Mouse (Mus musculus) CD4-positive helper T cell, adult 2 months (primary cell): ENCODE data around the gene Cnot10.

Experiments
- DNase-seq: peaks from one replicate; pipeline ENCODE4 v3.0.0-alpha.2; 2012; ENCODE audit warnings: low read depth, missing footprints, low spot score

Cnot10 gene

DNA sequence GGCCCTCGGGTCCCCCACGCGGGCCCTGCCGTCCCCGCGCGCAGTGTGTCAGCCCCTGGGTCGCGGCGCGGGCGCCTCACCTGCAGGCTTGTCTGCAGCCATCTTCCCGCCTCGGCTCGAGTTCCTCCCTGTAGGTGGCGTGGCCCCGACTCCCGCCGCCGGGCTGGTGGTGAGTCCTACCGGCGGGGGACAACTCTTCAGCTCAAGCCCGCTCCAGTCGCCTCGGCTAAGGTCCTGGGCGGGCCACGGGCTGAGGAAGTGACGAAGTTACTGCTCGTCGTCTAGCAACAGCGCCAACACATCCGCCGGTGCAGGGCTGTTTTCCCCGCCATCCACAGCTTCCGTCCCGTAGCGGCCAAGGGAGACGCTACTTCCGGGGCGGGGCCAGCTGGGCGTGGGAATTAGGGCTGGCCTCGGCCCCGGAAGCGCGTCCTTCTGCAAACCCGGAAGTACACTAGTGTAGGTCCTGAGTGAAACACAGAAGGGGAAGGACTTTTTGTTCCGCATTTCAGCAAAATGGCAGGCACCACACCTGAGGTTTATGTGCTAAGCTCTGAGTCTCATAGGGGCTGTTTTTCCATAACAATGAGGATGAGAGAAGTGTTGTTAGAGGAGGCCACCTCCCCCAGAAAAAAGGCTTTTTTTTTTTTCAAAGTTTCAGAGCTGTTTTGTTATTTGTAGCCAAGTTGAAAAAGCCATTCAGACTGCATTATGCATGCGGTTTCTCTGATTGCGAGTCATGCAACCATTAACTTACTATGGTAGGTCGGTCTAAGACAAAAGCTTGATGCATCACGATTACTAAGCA is at the start of gene Cnot10:
TSS of gene Cnot10 (minus strand) at position 346 of the 808 bp plus-strand sequence.
- DNase-seq = peak; percentile 100

DNA sequence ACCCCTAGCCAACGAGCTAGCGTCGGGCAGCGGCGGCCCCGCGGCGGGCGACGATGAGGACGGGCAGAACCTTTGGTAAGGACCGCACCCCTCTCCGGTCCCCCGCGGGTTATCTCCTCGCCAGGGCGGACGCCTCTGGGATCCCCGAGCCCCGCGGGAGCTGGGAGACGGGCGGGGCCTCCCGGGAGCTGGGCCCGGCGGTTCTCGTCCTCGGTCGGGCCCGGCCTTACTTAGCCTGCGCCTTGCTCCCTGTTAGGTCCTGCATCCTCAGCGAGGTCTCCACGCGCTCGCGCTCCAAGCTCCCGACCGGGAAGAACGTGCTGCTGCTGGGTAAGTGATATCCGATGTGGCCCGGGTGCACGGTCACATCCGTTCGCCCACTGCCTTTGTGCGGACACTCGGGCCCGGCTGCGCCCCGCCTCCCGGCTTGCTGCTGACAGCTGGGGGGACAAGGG is 49.0 kb upstream of the Cnot10 start:
- no peak for DNase-seq

DNA sequence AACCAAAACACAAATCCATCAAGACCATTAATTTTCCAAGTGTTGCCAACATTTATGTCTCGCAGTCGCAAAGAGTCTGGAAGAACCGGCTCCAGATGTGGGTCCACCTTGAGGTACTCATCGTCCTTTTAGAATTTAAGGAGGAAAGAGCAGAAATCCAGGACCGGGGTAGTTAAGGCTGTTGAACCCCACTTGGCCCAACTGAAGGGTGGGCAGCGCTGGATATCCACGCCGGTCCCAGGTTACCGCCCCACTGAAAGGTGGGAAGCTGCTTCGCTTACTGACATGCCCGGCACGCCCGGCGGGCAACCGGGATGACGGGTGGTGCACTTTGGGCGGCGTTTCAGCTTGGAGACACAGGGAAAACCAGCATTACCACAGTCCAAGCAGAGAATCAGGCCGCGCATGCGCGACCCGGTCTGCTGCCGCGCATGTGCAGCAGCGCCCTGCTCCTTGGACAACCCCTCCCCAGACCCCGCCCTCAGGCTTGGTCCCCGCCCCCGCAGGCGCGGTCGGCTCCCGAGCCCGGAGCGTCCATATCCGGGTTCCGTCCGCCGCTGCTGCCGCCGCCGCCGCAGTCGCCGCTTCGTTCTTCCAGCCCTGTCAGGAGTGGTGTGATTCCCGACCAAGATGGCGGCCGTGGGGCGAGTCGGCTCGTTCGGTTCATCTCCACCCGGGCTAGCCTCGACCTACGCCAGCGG is 48.4 kb upstream of the Cnot10 start, which contains the start of gene Dync1li1:
TSS of gene Dync1li1 (plus strand) at position 539 of the 701 bp plus-strand sequence.
- DNase-seq = peak; percentile 95

DNA sequence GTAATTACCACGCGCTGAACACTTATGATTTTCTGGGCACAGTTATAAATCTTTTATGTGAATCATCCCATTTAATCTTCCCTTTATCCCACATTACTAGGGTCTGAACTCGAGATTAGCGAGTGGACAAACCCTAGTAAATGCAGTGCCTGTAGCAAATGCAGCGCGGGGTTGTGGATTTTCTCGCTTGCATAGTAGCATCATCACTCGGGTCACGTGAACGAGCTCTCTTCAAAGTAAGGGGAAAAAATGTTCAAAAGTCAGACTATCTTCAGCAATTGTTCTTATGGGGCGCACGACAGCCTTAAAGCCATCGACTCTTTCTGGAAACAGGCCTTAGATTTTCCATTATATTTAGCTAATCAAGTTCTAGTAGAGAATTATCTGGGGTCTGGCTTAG is 47.7 kb upstream of the Cnot10 start:
- DNase-seq = no peak

DNA sequence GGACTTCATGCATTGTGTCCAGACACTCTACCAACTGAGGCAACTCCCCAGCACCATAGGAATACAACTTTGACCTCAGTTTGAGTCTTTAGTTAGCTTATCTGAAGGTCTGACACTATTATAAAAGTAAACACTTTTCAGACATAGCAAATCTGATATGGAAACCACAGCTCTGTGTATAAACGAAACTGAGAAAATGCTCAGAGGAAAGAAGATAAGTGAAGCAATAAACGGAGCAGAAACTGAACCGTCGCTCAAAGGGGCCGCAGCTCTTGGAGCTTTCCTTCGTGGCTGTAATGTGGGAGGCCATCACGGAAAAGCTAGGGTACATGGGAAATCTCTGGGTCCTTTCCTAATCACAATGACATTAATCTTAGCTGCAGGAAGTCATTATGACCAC is 46.3 kb upstream of the Cnot10 start:
- peak; percentile 26 for DNase-seq

DNA sequence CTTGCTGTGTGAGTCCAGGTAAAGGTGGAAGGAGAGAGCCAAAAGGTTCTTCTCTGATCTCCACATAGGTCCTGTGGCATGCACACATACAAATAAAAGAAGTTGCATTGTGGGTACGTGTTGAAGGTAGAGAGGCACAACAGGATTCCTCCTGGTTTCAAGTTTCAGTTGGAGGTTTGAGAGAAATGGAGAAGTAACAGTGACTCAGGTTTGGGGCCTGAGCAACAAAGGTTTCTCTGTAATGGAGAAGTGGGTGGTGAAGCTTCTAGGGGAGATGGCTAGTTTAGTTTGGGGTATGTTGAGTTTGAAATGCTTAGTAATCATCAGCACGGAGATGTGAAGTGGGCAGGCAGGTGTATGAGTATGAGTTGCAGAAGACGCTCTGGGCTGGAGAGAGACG is 42.2 kb upstream of the Cnot10 start:
- no peak for DNase-seq

DNA sequence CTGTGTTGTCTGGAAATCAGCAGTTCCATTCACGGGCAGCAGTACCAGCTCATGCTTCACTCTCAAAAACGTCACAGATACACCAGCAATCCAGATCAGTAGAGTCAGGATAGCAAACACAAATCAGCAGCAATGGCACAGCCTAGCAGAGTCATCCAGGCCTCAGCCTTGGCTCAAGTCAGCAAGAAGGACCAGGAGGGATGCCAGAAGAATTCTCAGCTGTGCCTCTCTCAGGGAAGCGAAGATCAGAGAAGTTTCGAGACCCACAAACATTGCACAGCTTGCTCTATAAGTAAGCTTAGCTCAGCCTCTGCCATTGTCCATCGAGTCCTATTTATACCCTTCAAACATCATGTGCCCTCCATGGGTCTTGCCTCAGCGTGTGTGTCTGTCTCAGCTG is 40.5 kb upstream of the Cnot10 start:
- DNase-seq = no peak

DNA sequence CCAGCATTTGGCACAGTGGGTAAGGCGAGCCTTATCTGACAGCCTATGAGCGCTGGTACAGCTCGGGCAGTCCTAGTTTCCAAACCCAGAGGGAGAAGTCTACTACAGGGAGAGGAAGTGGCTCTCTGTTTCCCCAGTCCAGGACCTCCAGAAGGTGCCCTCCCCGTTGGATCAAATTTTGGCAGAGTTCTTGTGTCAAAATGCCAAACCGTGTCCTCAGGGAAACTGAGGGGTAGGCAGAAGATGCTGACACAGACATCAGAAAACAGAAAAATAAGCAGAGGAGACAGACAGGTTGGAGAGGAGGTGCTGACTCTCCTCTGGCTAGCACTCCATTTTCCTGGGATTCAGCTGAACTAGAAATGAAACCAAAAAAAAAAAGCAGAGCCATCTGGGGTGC is 40.0 kb upstream of the Cnot10 start:
- DNase-seq = no peak

DNA sequence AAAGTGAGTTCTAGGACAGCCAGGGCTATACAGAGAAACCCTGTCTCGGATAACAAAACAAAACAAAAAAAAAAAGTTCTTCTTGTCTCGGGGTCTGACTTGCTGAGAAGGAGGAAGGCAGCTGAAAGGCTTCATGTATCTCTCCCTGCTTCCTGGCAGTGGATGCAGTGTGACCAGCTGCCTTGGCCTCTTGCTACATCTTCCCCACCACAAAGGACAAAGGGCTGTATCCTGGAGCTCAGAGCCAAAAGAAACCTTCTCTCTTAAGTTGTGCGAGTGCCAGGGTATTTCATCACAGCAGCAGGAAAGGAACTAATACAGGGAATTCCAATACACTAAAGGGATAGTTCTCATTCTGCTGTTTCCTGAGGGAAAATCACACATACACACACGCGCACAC is 38.6 kb upstream of the Cnot10 start:
- DNase-seq = no peak

DNA sequence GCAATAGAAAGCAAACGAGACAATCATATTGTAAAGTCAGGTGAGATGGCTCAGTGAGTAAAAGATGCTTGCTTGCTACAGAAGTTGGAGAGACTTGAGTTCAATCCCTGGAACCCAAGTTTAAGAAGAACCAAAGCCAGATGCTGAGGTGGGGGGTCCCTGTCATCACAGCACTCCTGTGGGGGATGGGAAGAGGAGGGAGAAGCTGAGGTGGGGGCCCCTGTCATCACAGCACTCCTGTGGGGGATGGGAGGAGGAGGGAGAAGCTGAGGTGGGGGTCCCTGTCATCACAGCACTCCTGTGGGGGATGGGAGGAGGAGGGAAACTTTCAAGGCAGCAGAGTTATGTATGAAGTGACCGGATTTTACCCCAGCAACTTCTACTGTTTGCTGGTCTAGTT is 33.6 kb upstream of the Cnot10 start:
- DNase-seq = no peak

DNA sequence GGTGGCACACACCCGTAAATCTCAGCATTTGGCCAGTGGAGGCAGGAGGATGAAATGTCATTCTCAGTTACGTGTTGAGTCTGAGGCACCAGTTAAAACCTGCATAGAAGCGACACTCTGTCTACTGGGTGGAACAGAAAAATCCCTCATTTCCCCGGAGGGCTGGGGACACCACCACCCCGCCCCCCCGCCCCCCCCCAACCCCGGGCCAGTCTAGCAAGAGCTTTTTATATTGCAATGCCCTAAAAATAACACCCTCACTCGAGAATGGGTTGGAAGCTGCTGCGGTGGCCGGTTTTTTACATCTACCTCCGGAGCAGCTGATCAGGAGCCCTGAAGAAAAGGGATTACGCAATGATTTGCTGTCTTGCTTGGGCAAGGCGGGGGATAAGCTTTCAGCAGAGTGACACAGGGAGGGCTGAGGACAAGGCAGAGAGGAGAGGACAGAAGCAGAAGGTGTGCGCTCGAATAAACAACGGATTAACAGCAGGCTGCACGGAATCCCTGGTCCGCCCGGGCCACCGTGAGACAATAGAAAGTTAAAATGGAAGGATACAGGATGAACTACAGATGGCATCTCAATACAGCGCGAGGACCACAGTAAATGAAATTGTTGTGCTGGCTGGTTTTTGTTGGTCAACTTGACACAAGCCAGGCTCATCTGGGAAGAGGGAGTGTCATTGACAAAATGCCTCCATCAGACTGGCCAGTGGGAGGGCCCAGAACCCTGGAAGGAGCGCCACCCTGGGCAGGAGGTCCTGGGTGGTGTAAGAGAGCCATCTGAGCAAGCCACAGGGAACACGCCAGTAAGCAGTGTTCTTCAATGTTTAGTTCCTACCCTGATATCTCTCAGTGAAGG is 32.9 kb upstream of the Cnot10 start:
- DNase-seq = no peak

DNA sequence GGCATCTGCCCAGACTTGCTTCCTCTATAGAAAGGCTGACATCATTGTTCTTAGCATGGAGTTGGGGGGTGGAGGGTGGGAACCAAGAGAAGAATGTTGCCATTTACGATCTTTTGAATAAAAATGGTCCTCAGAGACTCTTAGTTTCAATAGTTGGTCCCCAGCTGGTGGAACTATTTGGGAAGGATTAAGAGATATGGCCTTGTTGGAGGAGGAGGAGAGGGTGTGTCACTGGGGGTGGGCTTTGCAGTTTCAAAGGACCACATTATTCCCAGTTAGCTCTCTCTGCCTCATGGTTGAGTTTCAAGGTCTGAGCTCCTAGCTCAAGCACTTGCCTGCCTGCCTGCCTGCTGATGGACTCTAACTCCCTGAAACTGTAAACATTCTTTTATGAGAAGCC is 32.0 kb upstream of the Cnot10 start:
- no peak for DNase-seq

DNA sequence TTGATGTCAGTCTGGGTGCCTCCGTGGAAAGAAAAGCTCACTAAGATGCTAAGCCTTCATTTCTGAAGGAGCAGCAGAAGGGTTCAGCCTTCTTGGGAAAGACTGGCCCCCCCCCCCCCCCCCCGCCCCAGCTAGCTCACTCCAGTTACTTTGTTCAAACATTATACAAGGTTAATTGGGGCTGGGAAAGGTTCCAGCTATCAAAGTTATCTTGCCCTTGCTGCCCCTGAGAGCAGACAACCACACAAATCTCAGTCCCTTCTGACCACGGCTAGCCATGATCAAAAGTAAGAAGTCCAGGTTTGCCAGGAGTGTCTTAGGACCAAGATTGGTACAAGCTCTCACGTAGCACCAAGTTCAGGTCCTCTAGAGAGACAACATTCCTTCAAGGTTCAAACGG is 29.0 kb upstream of the Cnot10 start:
- no peak for DNase-seq

DNA sequence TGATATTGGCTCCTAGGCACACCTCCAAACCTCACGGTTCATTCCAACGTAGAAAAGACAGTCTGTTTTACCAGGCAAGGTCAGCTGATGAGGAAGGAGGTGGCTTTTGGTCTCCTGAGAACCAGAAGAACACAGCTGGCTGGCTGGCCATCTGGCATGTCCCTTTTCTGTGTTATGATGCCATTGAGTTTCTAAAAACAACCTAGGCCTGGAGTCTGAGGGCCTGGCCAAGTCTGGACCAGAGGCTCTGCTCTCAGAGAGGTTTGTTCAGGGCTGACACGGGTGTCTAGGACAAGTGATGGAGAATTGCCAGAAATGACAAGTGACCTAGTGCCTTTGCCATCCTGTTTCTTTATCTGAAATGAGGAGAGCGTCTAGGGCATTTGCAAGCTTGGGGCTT is 28.1 kb upstream of the Cnot10 start:
- no peak for DNase-seq

DNA sequence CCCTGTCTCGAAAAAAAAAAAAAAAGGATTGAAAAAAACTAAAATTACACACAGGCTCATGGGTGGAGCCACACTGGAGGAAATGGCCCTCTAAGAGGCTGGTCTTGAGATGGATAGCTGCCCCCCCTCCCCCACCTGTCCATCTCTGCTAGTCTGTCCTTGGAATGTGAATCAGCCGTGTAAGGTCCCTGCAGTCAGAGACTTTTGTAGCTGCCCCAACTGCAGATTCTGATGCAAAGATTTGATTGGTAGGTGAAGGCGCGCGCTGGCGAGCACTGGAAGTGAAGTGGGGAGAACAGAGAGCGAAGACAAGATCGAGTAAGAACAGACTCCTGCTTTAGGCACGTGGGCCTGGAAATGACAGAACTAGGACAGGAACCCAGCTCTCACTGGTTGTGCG is 26.9 kb upstream of the Cnot10 start:
- no peak for DNase-seq

DNA sequence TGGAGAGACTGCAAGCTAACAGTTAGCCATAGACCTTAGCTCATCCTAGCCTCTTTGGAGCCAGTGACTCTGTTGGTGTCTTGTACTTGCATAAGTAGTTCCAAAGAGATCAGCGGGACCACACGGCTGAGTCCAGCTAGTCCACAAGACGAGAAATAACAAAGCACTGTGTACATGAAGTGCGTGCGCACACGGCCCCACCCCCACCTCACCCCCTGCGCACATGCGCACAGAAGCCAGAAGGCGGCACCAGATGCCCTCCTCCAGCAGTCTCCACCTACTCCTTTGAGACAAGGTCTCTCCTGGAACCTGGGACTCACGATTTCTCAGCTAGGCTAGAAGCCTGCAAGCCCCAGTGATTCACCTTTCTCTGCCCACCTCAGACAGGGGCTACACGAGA is 23.8 kb upstream of the Cnot10 start:
- no peak for DNase-seq

DNA sequence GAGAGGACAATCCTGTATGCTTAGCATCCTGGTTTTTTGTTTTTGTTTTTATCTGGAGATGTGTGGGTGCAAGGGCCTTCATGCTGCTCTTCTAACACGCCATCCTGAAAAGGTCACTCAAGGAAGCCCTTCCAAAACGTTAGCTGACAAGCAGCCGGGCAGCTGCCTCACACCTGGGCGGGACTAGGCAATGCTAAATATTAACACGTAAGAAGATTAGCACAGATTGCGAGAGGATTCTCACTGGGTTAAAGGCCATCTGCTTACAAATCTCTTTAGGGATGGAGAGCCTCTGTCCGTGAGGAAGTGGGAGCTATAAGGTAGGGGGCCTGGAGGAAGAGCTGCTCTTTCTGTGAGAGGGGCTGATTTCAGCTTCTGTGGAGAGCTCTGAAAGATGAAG is 22.0 kb upstream of the Cnot10 start:
- DNase-seq = no peak

DNA sequence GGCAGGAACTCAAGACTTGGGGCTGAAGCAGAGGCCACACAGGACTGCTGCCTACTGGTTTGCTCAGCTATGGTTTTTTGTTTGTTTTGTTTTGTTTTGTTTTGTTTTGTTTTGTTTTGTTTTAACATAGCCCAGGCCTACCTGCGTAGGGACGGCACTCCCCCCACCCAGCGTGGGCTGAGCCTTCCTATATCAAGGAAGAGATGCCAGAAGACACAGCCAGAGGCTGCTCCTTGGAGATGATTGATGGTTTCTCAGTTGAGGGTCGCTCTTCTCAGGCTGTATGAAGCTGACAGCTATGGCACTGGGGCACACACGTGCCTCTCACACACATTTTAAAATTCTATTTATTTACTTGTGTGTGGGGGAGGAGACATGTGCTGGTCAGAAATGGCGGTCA is 21.0 kb upstream of the Cnot10 start:
- no peak for DNase-seq

DNA sequence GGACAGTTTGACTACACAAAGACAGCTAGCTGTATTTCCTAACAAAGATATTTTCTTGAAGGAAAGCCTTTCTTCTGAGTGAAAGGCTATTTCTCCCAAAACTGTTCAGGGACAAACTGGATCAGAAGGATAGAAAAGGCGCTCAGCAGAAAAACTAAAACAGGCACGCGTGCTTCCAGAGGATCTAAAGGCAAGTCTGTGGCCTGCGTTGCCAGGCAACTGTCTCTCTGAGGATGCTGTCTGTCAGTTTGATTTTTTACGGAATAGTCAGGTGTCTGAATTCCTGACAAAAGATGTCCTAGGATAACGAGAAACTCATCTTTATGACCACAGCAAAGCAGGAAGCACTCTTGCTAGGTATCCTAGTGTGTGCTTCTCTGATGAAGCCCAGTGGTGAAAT is 20.5 kb upstream of the Cnot10 start:
- no peak for DNase-seq

DNA sequence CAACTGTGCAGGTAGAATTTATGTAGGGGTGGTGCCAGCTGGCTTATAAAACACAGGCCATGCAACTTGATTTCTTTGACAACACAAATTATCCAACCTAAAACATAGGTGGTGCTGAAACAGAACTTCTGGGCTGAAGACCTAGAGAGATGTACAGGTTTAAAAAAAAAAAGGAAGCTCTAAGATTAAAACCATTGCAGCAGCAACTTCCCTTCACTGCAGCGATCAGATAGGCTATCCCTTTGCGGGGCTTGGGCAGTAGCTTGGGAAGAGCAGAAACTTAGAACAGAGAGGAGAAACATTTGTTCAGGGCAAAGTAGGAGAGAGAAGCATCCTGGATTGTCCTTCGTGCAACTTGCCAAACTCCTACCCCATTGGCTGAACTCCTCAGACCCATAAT is 16.7 kb upstream of the Cnot10 start:
- DNase-seq = no peak

DNA sequence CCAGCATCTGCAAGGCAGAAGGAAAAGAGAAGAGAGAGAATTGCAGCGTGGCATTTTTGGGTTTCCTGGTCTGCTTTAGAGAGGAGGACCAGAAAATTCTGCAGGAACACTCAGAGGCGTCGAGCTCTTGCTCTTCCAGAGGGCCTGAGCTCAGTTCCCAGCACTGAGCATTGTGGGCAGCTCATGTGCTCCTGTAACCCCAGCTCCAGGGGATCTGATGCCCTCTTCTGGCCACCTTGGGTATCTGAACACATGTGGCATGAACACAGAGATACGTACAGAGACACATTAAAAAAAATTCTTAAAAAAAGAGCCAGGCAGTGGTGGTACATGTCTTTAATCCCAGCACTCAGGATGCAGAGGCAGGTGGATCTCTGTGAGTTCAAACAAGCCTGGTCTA is 15.4 kb upstream of the Cnot10 start:
- DNase-seq = no peak

DNA sequence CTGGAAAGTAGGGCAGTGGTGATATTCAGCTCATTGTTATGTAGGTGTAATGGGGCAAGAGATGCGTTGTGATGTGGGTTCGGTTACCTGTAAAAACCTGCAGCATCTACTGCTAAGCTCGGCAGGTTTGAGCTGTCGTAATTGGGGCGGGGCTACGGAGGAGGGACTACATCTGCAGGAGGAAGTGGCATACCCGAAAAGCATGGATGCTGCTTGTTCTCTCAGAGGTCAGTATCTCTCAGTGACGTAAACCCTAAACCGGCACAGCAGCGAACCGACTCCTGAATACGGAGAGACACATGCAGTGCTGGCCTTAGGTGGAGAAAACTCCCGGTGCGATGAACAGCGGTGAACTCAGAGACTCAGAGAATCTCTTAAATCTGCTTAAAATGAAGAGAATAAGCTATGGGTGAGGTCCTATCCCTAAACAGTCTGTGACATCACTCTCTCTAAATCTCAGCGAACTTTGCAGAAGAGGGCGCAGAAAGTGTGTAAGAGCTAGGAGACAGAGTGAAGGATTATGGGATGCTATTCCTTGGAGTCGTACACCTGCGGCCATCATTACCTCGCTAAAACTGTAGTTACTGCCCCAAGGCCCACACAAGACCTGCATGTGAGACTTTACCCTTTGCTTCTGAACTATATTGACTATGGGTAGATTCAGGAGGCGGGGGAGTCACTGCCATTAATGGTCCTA is 11.1 kb upstream of the Cnot10 start:
- DNase-seq = peak; percentile 64
